Mouse (Mus musculus): Measurements from ENCODE around the gene Tmem191c. TPM values are rescaled to one million over a fixed set of nuclear protein-coding genes. Genes with fewer than 3 reads are reported as not detected.

Tmem191c gene
- polyA plus RNA-seq, 1 experiment from 2014 or later, result 7.4 TPM

DNA sequence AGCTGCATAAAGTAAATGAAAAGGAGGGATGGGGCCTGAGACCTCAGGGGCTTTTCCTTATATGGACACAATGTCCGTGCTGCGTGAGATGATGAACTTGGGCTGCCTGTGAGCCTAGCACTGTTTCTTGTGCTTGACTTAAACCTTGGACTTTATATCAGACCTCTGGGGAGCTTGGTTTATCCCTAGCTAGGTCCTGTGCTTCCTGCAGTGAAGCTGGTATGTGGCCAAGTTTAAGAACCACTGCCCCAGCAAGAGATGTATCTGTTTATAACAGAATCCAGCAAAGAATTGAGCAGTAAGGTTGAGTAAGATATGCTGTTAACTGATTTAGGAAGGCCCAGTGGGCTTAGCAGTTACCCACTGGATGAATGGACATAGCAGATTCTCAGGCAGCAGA lies 36.5 kb upstream of the Tmem191c start:
- Histone ChIP-seq H3K9ac (ENCODE audit: low read length) (no peak overlapping the region), H3K4me2 (no peak overlapping the region), H3K4me1 (ENCODE audit: control insufficient read depth, insufficient read depth, low read length) (peaks cover 11% of the 10 kb centered on the region), H3K27me3 (ENCODE audit: control insufficient read depth, insufficient read depth, low read length) (no peaks in the 10 kb centered on the region), H3K9me3 (ENCODE audit: control insufficient read depth, low read length) (no peaks in the 10 kb centered on the region), H3K27ac (ENCODE audit: low read depth, low read length) (no peak overlapping the region), H3K4me3 (ENCODE audit: low read depth, low read length) (no peak overlapping the region), H3K36me3 (ENCODE audit: control insufficient read depth, insufficient read depth, low read length) (no peaks in the 10 kb centered on the region)
- no peak for DNase-seq (ENCODE audit: low spot score, missing footprints)
- no peak for ATAC-seq (ENCODE audit: low FRiP score)
- WGBS, result 77% methylated on average over 2 of the region's 2 CpGs

- Histone ChIP-seq H3K27me3 (ENCODE audit: control insufficient read depth, insufficient read depth, low read length) (no peaks in the 10 kb centered on the region), H3K36me3 (ENCODE audit: control insufficient read depth, insufficient read depth, low read length) (no peaks in the 10 kb centered on the region), H3K4me3 (ENCODE audit: low read depth, low read length) (no peak overlapping the region), H3K4me2 (no peak overlapping the region), H3K27ac (ENCODE audit: low read depth, low read length) (no peak overlapping the region), H3K9me3 (ENCODE audit: control insufficient read depth, low read length) (no peaks in the 10 kb centered on the region), H3K9ac (ENCODE audit: low read length) (no peak overlapping the region), H3K4me1 (ENCODE audit: control insufficient read depth, insufficient read depth, low read length) (no peaks in the 10 kb centered on the region)
- WGBS, result 82% methylated on average over 1 of the region's 1 CpGs
- ATAC-seq (ENCODE audit: low FRiP score) (no peak), DNase-seq (ENCODE audit: low spot score, missing footprints) (no peak)
Measured at GRCm38 (mm10) chr16:17243731-17244130, 32.1 kb upstream of the Tmem191c start.

DNA sequence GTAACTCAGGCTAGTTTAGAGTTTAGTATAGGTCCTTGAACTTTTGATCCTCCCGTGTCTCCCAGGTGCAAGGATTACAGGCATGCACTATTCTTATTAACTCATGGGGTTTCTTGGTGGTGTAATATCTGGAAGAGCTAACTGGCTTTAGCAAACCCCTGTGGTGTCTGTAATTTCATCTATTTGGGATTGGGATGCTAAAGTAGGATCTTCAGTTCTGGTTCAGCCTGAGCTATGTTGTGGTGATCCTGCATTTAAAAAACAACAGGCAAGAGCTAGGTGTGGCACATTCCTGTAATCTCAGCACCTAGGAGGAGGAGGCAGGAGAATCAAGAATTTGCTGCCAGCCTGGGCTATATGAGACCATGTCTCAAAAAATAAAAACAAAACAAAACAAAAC lies 30.9 kb upstream of the Tmem191c start:
- no peak for DNase-seq (ENCODE audit: low spot score, missing footprints)
- 75% methylated on average over 1 of the region's 1 CpGs for WGBS
- Histone ChIP-seq H3K27me3 (ENCODE audit: control insufficient read depth, insufficient read depth, low read length) (no peaks in the 10 kb centered on the region), H3K4me3 (ENCODE audit: low read depth, low read length) (no peak overlapping the region), H3K9ac (ENCODE audit: low read length) (no peak overlapping the region), H3K36me3 (ENCODE audit: control insufficient read depth, insufficient read depth, low read length) (no peaks in the 10 kb centered on the region), H3K27ac (ENCODE audit: low read depth, low read length) (no peak overlapping the region), H3K4me1 (ENCODE audit: control insufficient read depth, insufficient read depth, low read length) (no peaks in the 10 kb centered on the region), H3K9me3 (ENCODE audit: control insufficient read depth, low read length) (no peaks in the 10 kb centered on the region), H3K4me2 (no peak overlapping the region)
- no peak for ATAC-seq (ENCODE audit: low FRiP score)

- Histone ChIP-seq H3K27ac (ENCODE audit: low read depth, low read length) (no peak overlapping the region), H3K9ac (ENCODE audit: low read length) (no peak overlapping the region), H3K27me3 (ENCODE audit: control insufficient read depth, insufficient read depth, low read length) (no peaks in the 10 kb centered on the region), H3K4me3 (ENCODE audit: low read depth, low read length) (no peak overlapping the region), H3K9me3 (ENCODE audit: control insufficient read depth, low read length) (no peaks in the 10 kb centered on the region), H3K4me2 (no peak overlapping the region), H3K36me3 (ENCODE audit: control insufficient read depth, insufficient read depth, low read length) (no peaks in the 10 kb centered on the region), H3K4me1 (ENCODE audit: control insufficient read depth, insufficient read depth, low read length) (peaks cover 10% of the 10 kb centered on the region)
- WGBS, result 94% methylated on average over 4 of the region's 4 CpGs
- DNase-seq (ENCODE audit: low spot score, missing footprints), result no peak
- ATAC-seq (ENCODE audit: low FRiP score), result no peak
Measured at GRCm38 (mm10) chr16:17247727-17248126, 28.1 kb upstream of the Tmem191c start.

DNA sequence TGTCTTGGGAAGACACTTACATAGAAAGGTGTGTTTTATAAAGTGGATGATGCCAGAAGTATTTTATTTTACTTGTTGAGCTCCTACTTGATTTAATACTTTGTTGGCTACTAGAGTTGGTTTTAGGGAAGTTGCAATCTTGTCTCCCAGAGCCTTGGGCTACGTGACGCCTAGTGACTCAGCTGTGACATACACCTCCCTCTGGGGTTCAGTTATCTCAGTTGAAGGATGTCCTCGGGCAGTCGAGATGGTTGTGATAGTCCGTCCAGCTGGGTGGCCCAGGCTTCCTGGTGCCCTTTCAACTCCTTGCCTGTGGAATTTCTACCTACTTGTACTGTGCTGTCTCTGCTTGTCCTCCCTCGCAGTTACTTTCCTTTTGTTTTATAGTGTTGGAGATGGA lies 26.7 kb upstream of the Tmem191c start:
- no peak overlapping the region for H3K27ac ChIP-seq (ENCODE audit: low read depth, low read length)
- DNase-seq (ENCODE audit: low spot score, missing footprints) (no peak), ATAC-seq (ENCODE audit: low FRiP score) (no peak)
- H3K27me3 ChIP-seq (ENCODE audit: control insufficient read depth, insufficient read depth, low read length), result no peaks in the 10 kb centered on the region
- WGBS, result 79% methylated on average over 6 of the region's 6 CpGs
- no peak overlapping the region for H3K9ac ChIP-seq (ENCODE audit: low read length)
- no peak overlapping the region for H3K4me3 ChIP-seq (ENCODE audit: low read depth, low read length)
- H3K4me1 ChIP-seq (ENCODE audit: control insufficient read depth, insufficient read depth, low read length), result peaks cover 24% of the 10 kb centered on the region
- no peak overlapping the region for H3K4me2 ChIP-seq
- no peaks in the 10 kb centered on the region for H3K36me3 ChIP-seq (ENCODE audit: control insufficient read depth, insufficient read depth, low read length)
- no peaks in the 10 kb centered on the region for H3K9me3 ChIP-seq (ENCODE audit: control insufficient read depth, low read length)

DNA sequence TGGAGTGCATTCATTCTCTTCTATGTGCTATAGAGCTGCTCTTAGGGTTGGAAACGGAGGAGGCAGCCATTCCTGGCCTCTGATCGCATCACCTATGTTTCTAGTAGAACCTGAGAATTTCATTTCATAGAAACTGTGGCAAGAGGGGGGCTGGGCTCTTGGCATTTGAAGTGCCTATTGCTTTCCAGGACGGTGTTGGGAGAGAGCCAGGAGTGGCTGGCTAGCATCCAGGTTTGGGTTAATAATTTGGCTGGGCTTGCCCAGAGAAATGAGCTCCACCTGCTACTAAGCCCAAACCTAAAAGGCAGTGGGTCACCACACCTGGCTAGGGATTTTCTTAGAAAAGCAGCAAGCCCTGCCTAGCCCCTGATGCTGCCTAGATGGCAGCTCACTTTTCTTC lies 24.3 kb upstream of the Tmem191c start:
- Histone ChIP-seq H3K27ac (ENCODE audit: low read depth, low read length) (no peak overlapping the region), H3K4me1 (ENCODE audit: control insufficient read depth, insufficient read depth, low read length) (peaks cover 27% of the 10 kb centered on the region), H3K4me2 (no peak overlapping the region), H3K36me3 (ENCODE audit: control insufficient read depth, insufficient read depth, low read length) (no peaks in the 10 kb centered on the region), H3K4me3 (ENCODE audit: low read depth, low read length) (no peak overlapping the region), H3K9ac (ENCODE audit: low read length) (no peak overlapping the region), H3K9me3 (ENCODE audit: control insufficient read depth, low read length) (no peaks in the 10 kb centered on the region), H3K27me3 (ENCODE audit: control insufficient read depth, insufficient read depth, low read length) (no peaks in the 10 kb centered on the region)
- ATAC-seq (ENCODE audit: low FRiP score), result no peak
- no peak for DNase-seq (ENCODE audit: low spot score, missing footprints)
- WGBS, result 86% methylated on average over 3 of the region's 3 CpGs

DNA sequence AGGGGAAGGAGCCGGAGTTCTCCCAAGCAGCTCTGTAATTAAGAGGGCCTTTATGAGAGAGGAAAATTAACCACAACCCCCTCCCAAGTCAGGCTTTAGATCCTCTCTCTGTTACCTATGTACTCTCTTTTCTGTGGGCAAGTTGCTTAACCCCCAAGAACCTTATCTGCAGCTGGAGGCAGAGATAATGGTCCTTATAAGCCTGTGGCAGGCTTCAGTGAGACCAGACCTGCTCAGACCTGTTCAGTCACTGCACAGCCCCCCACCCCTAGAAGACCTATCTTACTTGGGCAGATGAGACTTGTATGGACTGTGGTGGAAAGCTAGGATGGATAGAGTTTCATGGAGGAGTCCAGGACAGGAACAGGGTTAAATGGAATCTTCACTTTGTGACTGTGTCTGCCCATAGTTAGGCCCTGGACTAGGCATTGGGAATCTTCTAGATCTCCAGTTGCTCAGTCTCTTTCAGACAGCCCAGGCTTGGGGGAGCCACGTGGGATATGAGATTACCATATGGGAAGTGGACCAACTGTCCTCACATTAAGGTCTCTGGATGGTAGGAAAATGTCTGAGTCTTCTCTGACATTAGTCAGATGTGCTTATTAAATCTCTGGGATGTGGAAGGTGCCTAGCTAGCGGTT lies 23.7 kb upstream of the Tmem191c start:
- ATAC-seq (ENCODE audit: low FRiP score) (no peak), DNase-seq (ENCODE audit: low spot score, missing footprints) (no peak)
- H3K9ac ChIP-seq (ENCODE audit: low read length), result no peak overlapping the region
- H3K4me3 ChIP-seq (ENCODE audit: low read depth, low read length), result no peak overlapping the region
- no peaks in the 10 kb centered on the region for H3K27me3 ChIP-seq (ENCODE audit: control insufficient read depth, insufficient read depth, low read length)
- no peak overlapping the region for H3K4me2 ChIP-seq
- WGBS, result 83% methylated on average over 3 of the region's 3 CpGs
- H3K9me3 ChIP-seq (ENCODE audit: control insufficient read depth, low read length), result no peaks in the 10 kb centered on the region
- H3K36me3 ChIP-seq (ENCODE audit: control insufficient read depth, insufficient read depth, low read length), result peaks cover under 1% of the 10 kb centered on the region
- no peak overlapping the region for H3K27ac ChIP-seq (ENCODE audit: low read depth, low read length)
- peaks cover 27% of the 10 kb centered on the region for H3K4me1 ChIP-seq (ENCODE audit: control insufficient read depth, insufficient read depth, low read length)

- Histone ChIP-seq H3K27ac (ENCODE audit: low read depth, low read length) (no peak overlapping the region), H3K4me1 (ENCODE audit: control insufficient read depth, insufficient read depth, low read length) (peaks cover 27% of the 10 kb centered on the region), H3K4me3 (ENCODE audit: low read depth, low read length) (no peak overlapping the region), H3K9me3 (ENCODE audit: control insufficient read depth, low read length) (no peaks in the 10 kb centered on the region), H3K36me3 (ENCODE audit: control insufficient read depth, insufficient read depth, low read length) (peaks cover 7% of the 10 kb centered on the region), H3K27me3 (ENCODE audit: control insufficient read depth, insufficient read depth, low read length) (no peaks in the 10 kb centered on the region), H3K4me2 (no peak overlapping the region), H3K9ac (ENCODE audit: low read length) (no peak overlapping the region)
- WGBS, result 69% methylated on average over 7 of the region's 7 CpGs
- no peak for DNase-seq (ENCODE audit: low spot score, missing footprints)
- no peak for ATAC-seq (ENCODE audit: low FRiP score)
Measured at GRCm38 (mm10) chr16:17252841-17253240, 23.0 kb upstream of the Tmem191c start.

GRCm38 (mm10) chr16:17254005-17254597 lies 21.8 kb upstream of the Tmem191c start:
- Histone ChIP-seq H3K9me3 (ENCODE audit: control insufficient read depth, low read length) (no peaks in the 10 kb centered on the region), H3K9ac (ENCODE audit: low read length) (0 out of 2 replicates have a peak overlapping the region, but pooled peaks have one; percentile 16), H3K27me3 (ENCODE audit: control insufficient read depth, insufficient read depth, low read length) (no peaks in the 10 kb centered on the region), H3K4me2 (peak overlapping the region; percentile 19), H3K27ac (ENCODE audit: low read depth, low read length) (peak overlapping the region; percentile 48; the same call in 1 of the 2 replicates), H3K4me1 (ENCODE audit: control insufficient read depth, insufficient read depth, low read length) (peaks cover 27% of the 10 kb centered on the region), H3K4me3 (ENCODE audit: low read depth, low read length) (no peak overlapping the region), H3K36me3 (ENCODE audit: control insufficient read depth, insufficient read depth, low read length) (peaks cover 15% of the 10 kb centered on the region)
- 12% methylated on average over 4 of the region's 4 CpGs for WGBS
- DNase-seq (ENCODE audit: low spot score, missing footprints) (no peak), ATAC-seq (ENCODE audit: low FRiP score) (peak; percentile 60)

Measured in midbrain, embryonic 11.5 days (tissue).